Mouse (Mus musculus) CD4-positive, CD25-positive, alpha-beta regulatory T cell, adult 2 months (primary cell): Measurements from ENCODE around the gene Sync.

Experiments
- DNase-seq: peaks from one replicate; pipeline ENCODE4 v3.0.0-alpha.2; 2012; ENCODE audit warnings: low read depth, low spot score

Gene Sync

GRCm38 (mm10) chr4:129287472-129287981 lies at the start of gene Sync:
TSS of gene Sync (plus strand) at chr4:129287617.
- no peak for DNase-seq

- DNase-seq: no peak
Observed at GRCm38 (mm10) chr4:129237843-129238441, 49.5 kb upstream of the Sync start.

GRCm38 (mm10) chr4:129238579-129239016 lies 48.8 kb upstream of the Sync start:
- DNase-seq: peak; percentile 31

GRCm38 (mm10) chr4:129239075-129239474 lies 48.3 kb upstream of the Sync start:
- peak; percentile 41 for DNase-seq

- no peak for DNase-seq
Observed at GRCm38 (mm10) chr4:129241898-129242297, 45.5 kb upstream of the Sync start.

GRCm38 (mm10) chr4:129242327-129242726 lies 45.1 kb upstream of the Sync start:
- no peak for DNase-seq

GRCm38 (mm10) chr4:129242761-129243160 lies 44.7 kb upstream of the Sync start:
- no peak for DNase-seq

- no peak for DNase-seq
Observed at GRCm38 (mm10) chr4:129244802-129245201, 42.6 kb upstream of the Sync start.

GRCm38 (mm10) chr4:129246360-129247301 lies 40.8 kb upstream of the Sync start:
- DNase-seq: no peak

GRCm38 (mm10) chr4:129247381-129248242 lies 39.8 kb upstream of the Sync start:
- DNase-seq: no peak

- peak; percentile 62 for DNase-seq
Observed at GRCm38 (mm10) chr4:129248243-129248767, 39.1 kb upstream of the Sync start.

- DNase-seq: no peak
Observed at GRCm38 (mm10) chr4:129249288-129249687, 38.1 kb upstream of the Sync start.

GRCm38 (mm10) chr4:129250759-129251481 lies 36.5 kb upstream of the Sync start:
- no peak for DNase-seq

GRCm38 (mm10) chr4:129251482-129252125 lies 35.8 kb upstream of the Sync start:
- DNase-seq: no peak

- DNase-seq: no peak
Observed at GRCm38 (mm10) chr4:129252492-129252891, 34.9 kb upstream of the Sync start.

- DNase-seq: no peak
Observed at GRCm38 (mm10) chr4:129254571-129254970, 32.8 kb upstream of the Sync start.

- peak; percentile 77 for DNase-seq
Observed at GRCm38 (mm10) chr4:129256450-129257380, 30.7 kb upstream of the Sync start.

- DNase-seq: no peak
Observed at GRCm38 (mm10) chr4:129259101-129259500, 28.3 kb upstream of the Sync start.

GRCm38 (mm10) chr4:129260678-129261077 lies 26.7 kb upstream of the Sync start:
- DNase-seq: no peak
